Mouse (Mus musculus) cerebellum, adult 8-10 months (tissue): ENCODE measurements at regions not wholly inside any gene's neighbourhood (a gene's known extent, or its start where the extent isn't known, plus 50 kb on each side); places are given as distances from the start of the nearest gene placed in this dataset.

ENCODE experiments used
- DNase-seq: peaks from one replicate; pipeline ENCODE4 v3.0.0; 2022

- DNase-seq: no peak
Measured at GRCm38 (mm10) chr13:113536306-113536705, 82.1 kb downstream of the Snx18 start.

- no peak for DNase-seq
Measured at GRCm38 (mm10) chr13:113534664-113535455, 83.5 kb downstream of the Snx18 start.

- no peak for DNase-seq
Measured at GRCm38 (mm10) chr13:113533884-113534445, 84.4 kb downstream of the Snx18 start.

GRCm38 (mm10) chr13:113526997-113527396, 91.4 kb downstream of the Snx18 start:
- DNase-seq: no peak

GRCm38 (mm10) chr13:113523503-113523902, 94.9 kb downstream of the Snx18 start:
- no peak for DNase-seq

- no peak for DNase-seq
Measured at GRCm38 (mm10) chr13:113518144-113518543, 100.2 kb downstream of the Snx18 start.

GRCm38 (mm10) chr13:113516102-113516501, 102.3 kb downstream of the Snx18 start:
- DNase-seq: no peak

- DNase-seq: peak; percentile 21
Measured at GRCm38 (mm10) chr13:113515162-113515600, 103.2 kb downstream of the Snx18 start.

GRCm38 (mm10) chr13:113509403-113510185, 108.8 kb downstream of the Snx18 start:
- DNase-seq: peak; percentile 45

GRCm38 (mm10) chr13:113508124-113508728, 110.1 kb downstream of the Snx18 start:
- no peak for DNase-seq

- no peak for DNase-seq
Measured at GRCm38 (mm10) chr13:113502528-113502927, 115.8 kb downstream of the Snx18 start.

GRCm38 (mm10) chr13:113502059-113502458, 116.3 kb downstream of the Snx18 start:
- no peak for DNase-seq

GRCm38 (mm10) chr13:113500373-113500990, 117.9 kb downstream of the Snx18 start:
- no peak for DNase-seq

- DNase-seq: no peak
Measured at GRCm38 (mm10) chr13:113499079-113499710, 119.2 kb downstream of the Snx18 start.

- no peak for DNase-seq
Measured at GRCm38 (mm10) chr13:113495595-113496285, 122.6 kb downstream of the Snx18 start.

- no peak for DNase-seq
Measured at GRCm38 (mm10) chr13:113495136-113495535, 123.2 kb downstream of the Snx18 start.

GRCm38 (mm10) chr13:113494688-113495087, 123.7 kb downstream of the Snx18 start:
- no peak for DNase-seq

- no peak for DNase-seq
Measured at GRCm38 (mm10) chr13:113489951-113490822, 128.2 kb downstream of the Snx18 start.

- DNase-seq: no peak
Measured at GRCm38 (mm10) chr13:113486368-113486955, 131.9 kb downstream of the Snx18 start.

GRCm38 (mm10) chr13:113485511-113485910, 132.9 kb downstream of the Snx18 start:
- no peak for DNase-seq
